Mouse (Mus musculus): Measurements from ENCODE around the gene Crhbp.

DNA sequence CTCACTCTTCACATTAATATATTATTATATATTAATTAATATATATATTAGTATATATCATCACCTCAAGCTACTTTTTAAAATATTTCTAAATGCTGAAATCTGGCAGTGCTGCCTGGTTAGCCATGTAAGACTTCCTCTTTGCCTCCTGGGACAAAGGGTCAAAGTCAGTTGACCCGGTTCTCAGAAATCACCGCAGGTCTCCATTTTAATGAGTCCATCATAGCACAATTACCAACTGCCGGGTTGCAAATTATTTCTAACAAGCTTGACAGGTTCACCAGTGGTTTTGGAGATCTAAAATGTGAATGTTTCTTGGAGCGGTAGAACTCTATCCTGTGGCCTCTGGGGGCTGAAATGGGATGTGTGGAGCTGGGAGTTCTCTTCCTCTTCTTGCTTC, 1.8 kb downstream of the Crhbp start:
- TF ChIP-seq EP300 (IDR thresholded peaks at IDR 0.05; ENCODE audit: insufficient read depth, low read depth, low read length) = no peak
- TF ChIP-seq CTCF (IDR thresholded peaks at IDR 0.05; ENCODE audit: low read depth, low read length) = no peak
